Mouse (Mus musculus) heart, postnatal 0 days (tissue): ENCODE data around the gene Pxdc1.

Experiments
- CTCF ChIP-seq: IDR thresholded peaks from 2 replicates; pipeline ENCODE4 v1.5.1; 2016; ENCODE audit warnings: antibody characterized with exemption, control low read depth, low read depth
- EP300 ChIP-seq: IDR thresholded peaks from 2 replicates; pipeline ENCODE4 v1.6.1; 2016; ENCODE audit warnings: antibody characterized with exemption, low read depth

DNA sequence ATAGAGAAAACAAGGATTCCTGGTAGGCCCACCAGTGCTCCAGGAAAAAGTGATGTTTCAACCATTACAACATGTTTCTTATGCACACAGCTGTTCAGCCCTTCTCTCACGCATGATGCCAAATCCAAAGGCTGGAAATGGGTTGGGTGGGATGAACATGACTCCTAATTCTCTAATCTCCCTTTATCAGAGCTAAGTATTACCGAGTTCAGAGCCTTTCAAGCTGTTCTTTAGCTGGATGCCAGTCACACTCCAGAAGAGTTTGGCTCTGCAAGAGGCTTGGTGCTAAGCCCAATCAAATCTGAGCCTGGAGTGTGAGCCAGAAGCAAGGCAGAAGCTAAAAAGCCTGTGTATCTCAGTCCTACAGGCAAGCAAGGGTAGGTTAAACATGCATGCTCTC lies 40.9 kb downstream of the Pxdc1 start:
- no peak for TF ChIP-seq CTCF
- no peak for TF ChIP-seq EP300
